Comparison of ENCODE assay signal across 7 mouse cellular contexts in genomic region chr12:16800959-16801315, GRCm38 (mm10). TPM values are rescaled to one million over a fixed set of nuclear protein-coding genes. Genes with fewer than 3 reads are reported as not detected.
DNase-seq lines count a peak whose midpoint lies in the region; ATAC-seq and TF ChIP-seq lines count a peak whose summit lies in the region.

No protein-coding gene starts in this region.

- WGBS in lung, embryonic 15.5 days = 0% methylated on average over 12 of the region's 12 CpGs
- 0% methylated on average over 12 of the region's 12 CpGs for WGBS in forebrain, embryonic 13.5 days
- WGBS in liver, embryonic 14.5 days (ENCODE audit: insufficient replicate concordance) = 0% methylated on average over 12 of the region's 12 CpGs
- 1% methylated on average over 12 of the region's 12 CpGs for WGBS in stomach, embryonic 16.5 days

- H3K27me3 ChIP-seq in lung, embryonic 15.5 days = peaks cover 14% of the 10 kb centered on the region
- H3K27me3 ChIP-seq in forebrain, embryonic 13.5 days = peaks cover 56% of the 10 kb centered on the region
- H3K27me3 ChIP-seq in liver, embryonic 14.5 days (ENCODE audit: control insufficient read depth, insufficient read depth, low read length) = peaks cover 23% of the 10 kb centered on the region
- no peaks in the 10 kb centered on the region for H3K27me3 ChIP-seq in stomach, embryonic 16.5 days (ENCODE audit: control insufficient read depth, insufficient read depth, low read length)

- TF ChIP-seq CTCF in liver, embryonic 14.5 days (IDR thresholded peaks at IDR 0.05; ENCODE audit: low read depth) = no peak

- TF ChIP-seq EP300 in liver, embryonic 14.5 days (IDR thresholded peaks at IDR 0.05; ENCODE audit: low read depth) = no peak

- H3K4me2 ChIP-seq in lung, embryonic 15.5 days = peak overlapping the region; percentile 98
- H3K4me2 ChIP-seq in forebrain, embryonic 13.5 days = peak overlapping the region; percentile 93
- peak overlapping the region; percentile 50 for H3K4me2 ChIP-seq in liver, embryonic 14.5 days (ENCODE audit: low read depth)
- peak overlapping the region; percentile 100 for H3K4me2 ChIP-seq in stomach, embryonic 16.5 days (ENCODE audit: low read depth, low read length)

- no peak for DNase-seq in lung, postnatal 36 days
- no peak for DNase-seq in liver, embryonic 14.5 days (ENCODE audit: low read depth in 3 of 3, low spot score in 3 of 3)
- DNase-seq in cerebellum, postnatal 10 days = no peak
- no peak for DNase-seq in adipocyte (ENCODE audit: low spot score)

- H3K9me3 ChIP-seq in lung, embryonic 15.5 days = no peaks in the 10 kb centered on the region
- H3K9me3 ChIP-seq in forebrain, embryonic 13.5 days (replicated peaks) = no peaks in the 10 kb centered on the region
- no peaks in the 10 kb centered on the region for H3K9me3 ChIP-seq in liver, embryonic 14.5 days (ENCODE audit: control insufficient read depth, low read length)
- H3K9me3 ChIP-seq in stomach, embryonic 16.5 days (replicated peaks; ENCODE audit: control insufficient read depth, low read length) = no peaks in the 10 kb centered on the region

- H3K4me1 ChIP-seq in lung, embryonic 15.5 days = peaks cover 7% of the 10 kb centered on the region
- H3K4me1 ChIP-seq in forebrain, embryonic 13.5 days = peaks cover 28% of the 10 kb centered on the region
- no peaks in the 10 kb centered on the region; a peak in 1 of 4 replicates for H3K4me1 ChIP-seq in liver, embryonic 14.5 days (replicated peaks; ENCODE audit: control insufficient read depth in 2 of 2, insufficient read depth in 2 of 2, low read length in 1 of 2)
- H3K4me1 ChIP-seq in stomach, embryonic 16.5 days (ENCODE audit: control insufficient read depth, insufficient read depth, low read length) = 0 out of 2 replicates have a peak, but pooled peaks cover 5% of the 10 kb centered on the region

- peak overlapping the region; percentile 56 for H3K4me3 ChIP-seq in lung, embryonic 15.5 days
- peak overlapping the region; percentile 55 for H3K4me3 ChIP-seq in forebrain, embryonic 13.5 days
- H3K4me3 ChIP-seq in liver, embryonic 14.5 days (ENCODE audit: insufficient read depth in 1 of 2, low read depth in 2 of 2, low read length in 2 of 2) = peak overlapping the region; percentile 45 to 54
- H3K4me3 ChIP-seq in stomach, embryonic 16.5 days (replicated peaks; ENCODE audit: low read length) = peak overlapping the region; percentile 61

- H3K36me3 ChIP-seq in lung, embryonic 15.5 days = no peaks in the 10 kb centered on the region
- H3K36me3 ChIP-seq in forebrain, embryonic 13.5 days (ENCODE audit: poor library complexity, severe bottlenecking) = no peaks in the 10 kb centered on the region
- no peaks in the 10 kb centered on the region for H3K36me3 ChIP-seq in liver, embryonic 14.5 days (replicated peaks; ENCODE audit: control insufficient read depth, insufficient read depth, low read depth)
- H3K36me3 ChIP-seq in stomach, embryonic 16.5 days (ENCODE audit: control insufficient read depth, insufficient read depth, low read length) = no peaks in the 10 kb centered on the region

- no peak overlapping the region for H3K27ac ChIP-seq in lung, embryonic 15.5 days
- H3K27ac ChIP-seq in forebrain, embryonic 13.5 days = no peak overlapping the region
- H3K27ac ChIP-seq in liver, embryonic 14.5 days = no peak overlapping the region
- no peak overlapping the region for H3K27ac ChIP-seq in stomach, embryonic 16.5 days (ENCODE audit: low read length)

- H3K9ac ChIP-seq in lung, embryonic 15.5 days = peak overlapping the region; percentile 55
- H3K9ac ChIP-seq in forebrain, embryonic 13.5 days = peak overlapping the region; percentile 69
- no peak overlapping the region for H3K9ac ChIP-seq in liver, embryonic 14.5 days (replicated peaks)
- peak overlapping the region; percentile 72 for H3K9ac ChIP-seq in stomach, embryonic 16.5 days (ENCODE audit: low read length)

- ATAC-seq in lung, embryonic 15.5 days (ENCODE audit: borderline replicate concordance, extremely low read depth, low FRiP score, low TSS enrichment) = peak; percentile 67; the same call in 1 of the 2 replicates
- ATAC-seq in forebrain, embryonic 13.5 days = peak; percentile 43
- peak; percentile 28; the same call in 1 of the 2 replicates for ATAC-seq in liver, embryonic 14.5 days (ENCODE audit: insufficient read depth)
- no peak; the same call in 1 of the 2 replicates for ATAC-seq in stomach, embryonic 16.5 days (ENCODE audit: insufficient read depth, low FRiP score)

RNA-seq across cellular contexts. Expression of gene Greb1, which starts 0.3 kb away (rescaled TPM):
- 2.9 and 3.6 TPM in 2 replicates for polyA plus RNA-seq in lung, embryonic 15.5 days (2015; fragmentation: Nextera tagmentation; extraction: Ambion mirVana)
- 0.85 and 0.97 TPM in 2 replicates for polyA plus RNA-seq in forebrain, embryonic 13.5 days (2015; fragmentation: Nextera tagmentation; extraction: Ambion mirVana)
- polyA plus RNA-seq in liver, embryonic 14.5 days (2012; rRNA removed) = 1.1 and 1.6 TPM in 2 replicates
- polyA plus RNA-seq in liver, embryonic 14.5 days (2014; fragmentation: Nextera tagmentation; extraction: Ambion mirVana) = 0.41 and 0.96 TPM in 2 replicates
- 0.80 and 1.0 TPM in 2 replicates for polyA plus RNA-seq in stomach, embryonic 16.5 days (2015; fragmentation: Nextera tagmentation; extraction: Ambion mirVana)

RNA-seq across cellular contexts. Expression of gene E2f6, which starts 9.8 kb away (rescaled TPM):
- 38.4 and 38.9 TPM in 2 replicates for polyA plus RNA-seq in lung, embryonic 15.5 days (2015; fragmentation: Nextera tagmentation; extraction: Ambion mirVana)
- 43.3 and 51.8 TPM in 2 replicates for polyA plus RNA-seq in forebrain, embryonic 13.5 days (2015; fragmentation: Nextera tagmentation; extraction: Ambion mirVana)
- polyA plus RNA-seq in liver, embryonic 14.5 days (2012; rRNA removed) = 12.1 and 14.3 TPM in 2 replicates
- 15.5 and 17.7 TPM in 2 replicates for polyA plus RNA-seq in liver, embryonic 14.5 days (2014; fragmentation: Nextera tagmentation; extraction: Ambion mirVana)
- 26.5 and 27.9 TPM in 2 replicates for polyA plus RNA-seq in stomach, embryonic 16.5 days (2015; fragmentation: Nextera tagmentation; extraction: Ambion mirVana)

Comparison
In these comparisons a context has a peak if more than half of its experiments do, and no peak if none do; other contexts are left out.
1. H3K4me2 ChIP-seq: peak in every context shown above with its lines; median percentile 100 in stomach, embryonic 16.5 days; 98 in lung, embryonic 15.5 days; 93 in forebrain, embryonic 13.5 days; 50 in liver, embryonic 14.5 days.